Mouse (Mus musculus) embryonic stem cell, embryonic (primary cell): ENCODE results near the gene Ccdc69.

Source experiments
- CTCF ChIA-PET, 4 experiments: fragments of 300-600 bp in 2 of 4; fragments of 350-600 bp in 2 of 4; sonication (Branson Sonifier 250); formaldehyde crosslinking; loops; one replicate each; lab custom pipeline; 2022; ENCODE audit warnings: inconsistent platforms in 2 of 4; lab: Charles Lee
- POLR2A ChIA-PET, 4 experiments: fragments of 300-600 bp in 2 of 4; fragments of 350-600 bp in 2 of 4; sonication (Branson Sonifier 250); formaldehyde crosslinking; loops; one replicate each; lab custom pipeline; 2022; ENCODE audit warnings: antibody characterized with exemption in 4 of 4, inconsistent platforms in 1 of 4; lab: Charles Lee

Gene Ccdc69

GRCm38 (mm10) chr11:55102015-55102414 lies 24.1 kb upstream of the Ccdc69 start:
- ChIA-PET POLR2A (interaction anchor here in 2 of 4 experiments (1.0 to 1.7 kb wide), 2 partner anchors 18 to 57 kb away, joined by 3 to 4 read pairs; no protein-coding TSS in a partner anchor), CTCF (no interaction called here)

- POLR2A ChIA-PET: interaction anchor here in 2 of 4 experiments (0.6 to 4.0 kb wide), 4 partner anchors 8 to 317 kb away, joined by 3 to 31 read pairs (median 8); no protein-coding TSS in a partner anchor
- CTCF ChIA-PET: no interaction called here
These were observed 21.9 kb upstream of the Ccdc69 start for GRCm38 (mm10) chr11:55099868-55100267.

- POLR2A ChIA-PET: interaction anchor here in 3 of 4 experiments (0.6 to 4.5 kb wide), 15 partner anchors 8 to 362 kb away, joined by 3 to 65 read pairs (median 25); partner anchors contain the start of genes Atox1 (in 1 of the 3), Ccdc69 (in 1 of the 3) and Slc36a1 (in 1 of the 3)
- CTCF ChIA-PET: interaction anchor here in 1 of 4 experiments (0.7 kb wide), 1 partner anchor 138 kb away, joined by 3 read pairs; no protein-coding TSS in a partner anchor
These were observed 21.3 kb upstream of the Ccdc69 start for GRCm38 (mm10) chr11:55099019-55099771.

- ChIA-PET CTCF (interaction anchor here (0.6 to 1.4 kb wide), 21 partner anchors 11 to 397 kb away, joined by 3 to 39 read pairs (median 4); partner anchors contain the start of genes Ccdc69 (in 1 of the 4) and Slc36a2 (in 1 of the 4)), POLR2A (interaction anchor here (0.6 to 4.5 kb wide), 109 partner anchors 9 to 1140 kb away, joined by 3 to 65 read pairs (median 5); partner anchors contain the start of genes Ccdc69 (in 3 of the 4), G3bp1 (in 3 of the 4), Lyrm7 (in 3 of the 4) and Anxa6 (in 2 of the 4))
These were observed 20.4 kb upstream of the Ccdc69 start for GRCm38 (mm10) chr11:55098189-55098915.

GRCm38 (mm10) chr11:55097463-55098188 lies 19.7 kb upstream of the Ccdc69 start, which contains the start of gene Gm2a:
TSS of gene Gm2a (plus strand) at chr11:55098115.
- ChIA-PET POLR2A (interaction anchor here (0.6 to 4.5 kb wide), 128 partner anchors 10 to 1878 kb away, joined by 3 to 65 read pairs (median 4); partner anchors contain the start of genes Ccdc69 (in 3 of the 4), G3bp1 (in 3 of the 4), Lyrm7 (in 3 of the 4) and Anxa6 (in 2 of the 4)), CTCF (interaction anchor here (0.5 to 1.4 kb wide), 24 partner anchors 10 to 398 kb away, joined by 3 to 39 read pairs (median 4); partner anchors contain the start of genes Ccdc69 (in 1 of the 4) and Slc36a2 (in 1 of the 4))

GRCm38 (mm10) chr11:55096731-55097462 lies 19.0 kb upstream of the Ccdc69 start:
- CTCF ChIA-PET: interaction anchor here (0.8 to 2.0 kb wide), 18 partner anchors 9 to 372 kb away, joined by 3 to 39 read pairs (median 4); partner anchors contain the start of gene Ccdc69 (in 1 of the 4)

GRCm38 (mm10) chr11:55096296-55096695 lies 18.4 kb upstream of the Ccdc69 start:
- ChIA-PET POLR2A (interaction anchor here (0.5 to 4.5 kb wide), 37 partner anchors 9 to 842 kb away, joined by 3 to 65 read pairs (median 4); partner anchors contain the start of genes Ccdc69 (in 2 of the 4), G3bp1 (in 2 of the 4), Lyrm7 (in 1 of the 4) and Tnip1 (in 1 of the 4)), CTCF (interaction anchor here in 2 of 4 experiments (1.3 to 2.0 kb wide), 2 partner anchors 9 to 10 kb away, joined by 3 to 9 read pairs; no protein-coding TSS in a partner anchor)

More at GRCm38 (mm10) chr11:55096731-55097462, 19.0 kb upstream of the Ccdc69 start:
- POLR2A ChIA-PET: interaction anchor here in 3 of 4 experiments (0.5 to 4.5 kb wide), 123 partner anchors 9 to 1878 kb away, joined by 3 to 65 read pairs (median 4); partner anchors contain the start of genes Ccdc69 (in 3 of the 3), G3bp1 (in 3 of the 3), Lyrm7 (in 3 of the 3) and Anxa6 (in 2 of the 3)

- POLR2A ChIA-PET: interaction anchor here in 2 of 4 experiments (0.7 to 1.4 kb wide), 3 partner anchors 14 to 20 kb away, joined by 3 read pairs; no protein-coding TSS in a partner anchor
- CTCF ChIA-PET: no interaction called here
These were observed 15.2 kb upstream of the Ccdc69 start for GRCm38 (mm10) chr11:55093096-55093495.

GRCm38 (mm10) chr11:55089892-55090291 lies 12.0 kb upstream of the Ccdc69 start:
- POLR2A ChIA-PET: interaction anchor here in 1 of 4 experiments (0.7 to 2.0 kb wide), 2 partner anchors 13 to 193 kb away, joined by 3 to 5 read pairs; no protein-coding TSS in a partner anchor
- CTCF ChIA-PET: interaction anchor here in 2 of 4 experiments (0.7 to 1.5 kb wide), 2 partner anchors 12 to 69 kb away, joined by 4 to 6 read pairs; no protein-coding TSS in a partner anchor

- ChIA-PET CTCF (interaction anchor here (0.6 to 4.3 kb wide), 61 partner anchors 8 to 308 kb away, joined by 3 to 39 read pairs (median 4); partner anchors contain the start of genes Ccdc69 (in 4 of the 4), Gm2a (in 4 of the 4), Anxa6 (in 1 of the 4) and Slc36a2 (in 1 of the 4)), POLR2A (interaction anchor here in 3 of 4 experiments (0.6 to 4.8 kb wide), 35 partner anchors 9 to 375 kb away, joined by 3 to 65 read pairs (median 5); partner anchors contain the start of genes Ccdc69 (in 3 of the 3), Gm2a (in 3 of the 3), Anxa6 (in 1 of the 3) and Atox1 (in 1 of the 3))
These were observed 9.1 kb upstream of the Ccdc69 start for GRCm38 (mm10) chr11:55087006-55087405.

GRCm38 (mm10) chr11:55085396-55085795 lies 7.5 kb upstream of the Ccdc69 start:
- ChIA-PET POLR2A (interaction anchor here in 2 of 4 experiments (0.6 to 4.8 kb wide), 16 partner anchors 7 to 382 kb away, joined by 3 to 65 read pairs (median 4); partner anchors contain the start of genes Ccdc69 (in 2 of the 2), Gm2a (in 2 of the 2), Atox1 (in 1 of the 2) and Lyrm7 (in 1 of the 2)), CTCF (interaction anchor here (0.6 to 4.3 kb wide), 17 partner anchors 9 to 301 kb away, joined by 3 to 39 read pairs (median 5); partner anchors contain the start of genes Gm2a (in 1 of the 4) and Slc36a2 (in 1 of the 4))

GRCm38 (mm10) chr11:55084629-55085028 lies 6.7 kb upstream of the Ccdc69 start:
- CTCF ChIA-PET: interaction anchor here in 2 of 4 experiments (0.7 to 4.3 kb wide), 5 partner anchors 13 to 393 kb away, joined by 3 to 39 read pairs (median 5); partner anchors contain the start of gene Gm2a (in 1 of the 2)
- POLR2A ChIA-PET: interaction anchor here in 2 of 4 experiments (1.5 to 4.8 kb wide), 3 partner anchors 12 to 74 kb away, joined by 4 to 65 read pairs (median 38); partner anchors contain the start of gene Gm2a (in 2 of the 2)

GRCm38 (mm10) chr11:55081206-55081605 lies 3.3 kb upstream of the Ccdc69 start:
- CTCF ChIA-PET: interaction anchor here in 1 of 4 experiments (1.1 kb wide), 1 partner anchor 83 kb away, joined by 4 read pairs; no protein-coding TSS in a partner anchor
- POLR2A ChIA-PET: interaction anchor here in 3 of 4 experiments (0.7 to 2.1 kb wide), 8 partner anchors 9 to 272 kb away, joined by 3 to 6 read pairs (median 3); partner anchors contain the start of gene Gm2a (in 2 of the 3)

- CTCF ChIA-PET: interaction anchor here in 3 of 4 experiments (0.6 to 3.2 kb wide), 5 partner anchors 8 to 308 kb away, joined by 4 to 21 read pairs (median 6); no protein-coding TSS in a partner anchor
- POLR2A ChIA-PET: interaction anchor here in 3 of 4 experiments (0.5 to 4.6 kb wide), 18 partner anchors 8 to 334 kb away, joined by 3 to 30 read pairs (median 5); partner anchors contain the start of gene Gm2a (in 3 of the 3)
These were observed 1.2 kb upstream of the Ccdc69 start for GRCm38 (mm10) chr11:55079180-55079579.
